Mouse (Mus musculus) gastrocnemius, postnatal 36 days (tissue): ENCODE results near the gene Psmb10. TPM values are rescaled to one million over a fixed set of nuclear protein-coding genes. Genes with fewer than 3 reads are reported as not detected.
"Not testable (repeated sequence)": the region's sequence is repeated elsewhere in the genome, so short reads cannot be mapped to it uniquely, and the experiment has no call there.

Source experiments
- DNase-seq, 2 experiments: peaks; one replicate each; pipeline ENCODE4 v3.0.0; 2022
- intact Hi-C: fragments of 180-260 bp; cut with DNase I; formaldehyde crosslinking; loops from one replicate; pipeline ENCODE4 v1.15.1; 2025
- long read RNA-seq, 2 experiments: library from polyadenylated mRNA; stranded (forward); transcript quantifications; one replicate each; pipeline ENCODE4 v2.0.0; 2021
- total RNA-seq, 2 experiments: library from RNA; stranded (reverse); gene quantifications; 2 replicates each; pipeline ENCODE4 v1.2.3; 2021

Gene Psmb10
- 10 to 100 TPM; 15.7 to 24.2 TPM for total RNA-seq
- long read RNA-seq, experiment 1, partial matches to known transcripts, result 2 of 12 reads
- long read RNA-seq, experiment 1, other reads (novel, unspliced or antisense), result 0 of 12 reads
- long read RNA-seq, experiment 2, transcript Psmb10-201 (8 exons, 1,311 nt), result major isoform, 13 of 27 reads
- long read RNA-seq, experiment 2, transcript Psmb10-207 (3 exons, 646 nt), result minor isoform, 7 of 27 reads
- long read RNA-seq, experiment 2, partial matches to known transcripts, result 1 of 27 reads
- long read RNA-seq, experiment 2, other reads (novel, unspliced or antisense), result 0 of 27 reads

GRCm38 (mm10) chr8:105938306-105938669 is at the start of gene Psmb10:
Gene Psmb10, minus strand, starts transcription at chr8:105938444.
- DNase-seq, result no peak
- intact Hi-C loops, result no loop called here

DNA sequence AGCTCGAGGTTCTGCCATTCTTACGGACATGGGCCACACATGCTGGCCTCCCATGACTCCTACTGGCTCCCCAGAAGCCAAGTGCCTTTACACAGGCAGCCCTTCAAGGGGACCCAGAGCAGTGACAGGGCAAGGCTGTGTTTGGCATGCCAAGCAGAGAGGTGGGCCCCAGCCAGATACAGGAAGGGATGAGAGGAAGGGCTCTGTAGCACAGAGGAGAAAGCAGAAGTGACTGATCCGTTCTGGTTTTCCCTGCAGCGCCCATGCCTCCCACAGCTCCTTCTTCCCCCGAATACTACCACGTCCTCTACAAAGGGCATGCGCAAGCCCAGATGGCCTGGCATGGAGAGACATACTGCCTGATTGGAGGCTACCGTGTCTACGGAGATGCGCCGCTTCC is 45.2 kb upstream of the Psmb10 start:
- intact Hi-C loops, DNase-seq: not testable (repeated sequence)

DNA sequence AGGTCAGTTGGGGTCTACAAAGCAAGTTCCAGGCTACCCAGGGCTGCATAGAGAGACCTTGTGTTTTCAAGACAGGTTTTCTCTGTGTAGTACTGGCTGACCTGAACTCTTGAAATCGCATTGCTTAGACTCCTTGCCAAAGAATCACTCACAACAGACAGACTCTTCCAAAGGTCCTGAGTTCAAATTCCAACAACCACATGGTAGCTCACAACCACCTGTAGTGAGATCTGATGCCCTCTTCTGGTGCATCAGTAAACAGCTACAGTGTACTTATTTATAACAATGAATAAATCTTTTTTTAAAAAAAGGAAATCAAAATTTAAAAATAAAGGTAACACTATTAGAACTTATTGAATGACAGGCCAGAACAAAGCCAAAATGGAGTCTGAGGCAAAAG is 42.9 kb upstream of the Psmb10 start:
- intact Hi-C loops, result no loop called here

DNA sequence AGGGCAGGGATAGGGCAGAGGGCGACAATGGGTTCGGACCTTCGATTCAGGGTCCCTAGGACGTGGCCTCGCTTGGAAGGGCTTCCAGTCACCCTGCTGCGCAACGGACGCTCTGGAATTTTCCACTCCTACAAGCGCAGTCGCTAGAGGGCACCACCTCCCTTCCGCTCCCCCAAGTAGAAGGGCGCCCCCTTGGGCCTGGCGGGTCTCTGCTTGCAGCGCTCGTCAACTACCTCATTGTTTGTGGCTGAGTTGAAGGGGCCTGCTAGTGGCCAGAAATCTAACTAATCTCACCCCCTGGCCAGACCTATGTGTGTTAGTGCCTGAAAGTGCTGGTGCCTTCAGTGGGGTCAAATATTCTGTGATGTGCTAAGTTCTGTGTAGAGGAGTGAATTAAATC is 41.1 kb upstream of the Psmb10 start, which contains the start of gene Dpep3:
TSS of gene Dpep3 (minus strand) at position 105 of the 400 bp plus-strand sequence.
- DNase-seq, result no peak
- intact Hi-C loops, result no loop called here

More for the DNA sequence above, 42.9 kb upstream of the Psmb10 start:
- DNase-seq, result no peak

DNA sequence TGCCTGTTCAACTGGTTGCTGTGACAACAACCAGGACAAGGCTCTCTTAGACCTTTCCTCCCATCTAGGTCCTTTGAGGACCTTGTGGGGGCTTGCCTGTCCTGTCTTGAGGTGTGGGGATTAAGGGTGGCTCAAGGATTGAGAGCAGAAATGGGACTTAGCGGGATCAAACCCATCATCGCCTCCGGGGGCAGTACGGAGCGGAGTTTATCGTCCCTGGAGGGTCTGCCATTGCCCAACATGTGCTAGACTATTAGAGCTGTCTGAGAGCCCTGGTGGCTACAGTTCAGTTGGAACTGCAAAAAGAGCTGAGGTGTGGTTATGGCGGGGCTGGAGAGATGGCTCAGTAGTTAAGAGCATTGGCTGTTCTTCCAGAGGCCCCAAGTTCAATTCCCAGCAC is 37.1 kb upstream of the Psmb10 start:
- intact Hi-C loops, result no loop called here
- no peak for DNase-seq

GRCm38 (mm10) chr8:105971019-105971720 is 32.9 kb upstream of the Psmb10 start:
- intact Hi-C loops, result no loop called here
- no peak for DNase-seq

DNA sequence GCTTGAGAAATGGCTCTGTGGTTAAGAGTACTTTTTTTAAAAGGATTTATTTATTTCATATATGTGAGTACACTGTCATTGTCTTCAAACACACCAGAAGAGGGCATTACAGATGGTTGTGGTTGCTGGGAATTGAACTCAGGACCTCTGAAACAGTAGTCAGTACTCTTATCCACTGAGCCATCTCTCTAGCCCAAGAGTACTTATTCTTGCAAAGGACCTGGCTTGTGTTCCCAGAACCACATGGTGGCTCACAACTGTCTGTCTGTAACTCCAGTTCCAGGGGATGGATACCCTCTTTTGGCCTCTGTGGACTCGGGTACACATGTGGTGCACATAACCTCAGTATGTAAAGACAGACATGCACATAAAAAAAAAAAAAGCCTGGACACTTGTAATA is 31.1 kb upstream of the Psmb10 start:
- intact Hi-C loops, result no loop called here
- no peak for DNase-seq

GRCm38 (mm10) chr8:105966692-105967311 is 28.6 kb upstream of the Psmb10 start:
- intact Hi-C loops, result no loop called here
- DNase-seq, result no peak

GRCm38 (mm10) chr8:105965905-105966341 is 27.7 kb upstream of the Psmb10 start, which contains the start of gene Slc12a4:
Gene Slc12a4, minus strand, starts transcription at chr8:105966097.
- intact Hi-C loops, result no loop called here
- DNase-seq, result peak; percentile 69 to 77

DNA sequence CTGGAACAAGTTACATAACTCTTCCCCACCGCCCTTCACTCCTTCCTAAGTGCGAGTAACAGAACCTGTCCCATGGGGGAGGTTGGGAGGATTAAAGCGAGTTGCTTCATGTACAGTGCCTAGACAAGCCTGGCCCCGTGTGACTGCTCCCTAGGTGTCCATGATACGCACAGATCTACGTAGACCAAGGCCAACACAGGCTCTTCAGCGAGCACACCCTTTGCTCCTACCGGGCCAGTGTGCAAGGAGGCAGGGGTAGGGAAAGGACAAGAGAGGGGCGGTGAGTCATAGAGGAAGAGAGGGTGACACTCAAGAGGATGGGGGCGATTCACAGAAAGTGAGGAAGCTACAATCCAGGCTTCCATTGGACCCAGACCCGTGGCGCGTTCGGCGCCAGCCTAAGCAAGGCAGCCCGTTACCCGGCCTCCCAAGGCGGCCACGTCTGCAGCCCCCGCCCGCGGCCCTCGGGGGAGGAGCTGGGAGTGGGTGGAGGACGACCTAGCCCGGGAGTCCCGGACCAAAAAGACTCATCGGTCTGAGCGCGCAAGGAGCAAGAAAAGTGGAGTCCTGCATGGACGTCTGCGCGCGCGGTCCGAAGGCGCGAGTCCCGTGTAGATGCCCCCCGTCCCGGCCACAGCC is 27.1 kb upstream of the Psmb10 start:
- intact Hi-C loops, result no loop called here
- DNase-seq, result peak; percentile 45 to 61

DNA sequence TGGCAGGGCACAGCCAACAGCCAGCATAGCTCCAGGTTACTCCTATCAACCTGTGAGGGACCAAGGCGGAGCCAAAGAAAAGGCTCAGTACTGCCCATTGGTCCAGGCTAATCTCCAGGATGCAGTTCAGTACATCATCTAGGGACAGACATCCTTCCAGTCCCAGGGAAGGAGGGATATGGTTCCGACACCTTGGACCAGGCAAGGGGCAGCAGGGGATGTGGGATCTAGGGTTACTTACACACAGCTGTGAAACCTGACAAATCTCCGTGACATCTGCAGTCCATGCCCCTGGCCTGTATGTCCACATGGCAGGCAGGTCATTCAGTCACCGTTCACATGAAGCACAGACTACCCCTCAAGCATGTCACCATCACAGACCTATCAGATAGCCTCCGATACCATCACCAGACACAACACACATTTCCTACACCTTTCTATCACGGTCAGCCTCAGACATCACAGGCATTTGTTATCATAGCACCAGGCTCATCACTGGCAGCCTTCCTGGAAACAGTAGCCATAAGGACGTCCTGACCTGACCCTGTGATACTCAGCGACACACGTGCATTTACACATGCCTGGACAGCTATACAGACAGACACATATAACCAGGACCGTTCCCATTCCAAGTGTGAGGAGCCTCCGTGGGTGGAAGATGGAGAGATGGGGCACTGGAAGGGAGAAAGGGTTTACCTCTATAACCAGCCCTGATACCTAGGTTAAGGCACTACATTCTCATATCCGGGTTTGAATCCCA is 26.4 kb upstream of the Psmb10 start:
- DNase-seq, result no peak
- intact Hi-C loops, result no loop called here

GRCm38 (mm10) chr8:105961536-105961935 is 23.3 kb upstream of the Psmb10 start:
- DNase-seq, result no peak
- intact Hi-C loops, result no loop called here

DNA sequence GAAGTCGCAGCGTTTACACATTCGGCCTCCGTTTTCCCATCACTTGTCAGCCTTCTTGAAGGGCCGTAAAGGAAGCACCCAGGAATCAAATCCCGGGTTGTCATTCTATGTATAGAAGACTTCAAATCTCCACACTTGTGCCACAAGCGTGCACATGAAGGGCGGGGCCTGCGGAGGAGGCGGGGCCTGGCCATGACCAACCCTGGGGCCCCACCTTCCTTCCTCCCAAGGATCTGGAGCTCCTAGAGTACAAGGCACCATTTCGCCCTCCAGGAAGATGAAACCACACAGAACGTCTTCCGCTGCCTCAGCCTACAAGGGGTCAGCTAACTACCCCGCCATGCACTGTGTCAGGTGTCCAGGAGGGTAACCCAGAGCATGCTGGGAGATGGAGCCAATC is 22.9 kb upstream of the Psmb10 start:
- no peak for DNase-seq
- intact Hi-C loops, result no loop called here

DNA sequence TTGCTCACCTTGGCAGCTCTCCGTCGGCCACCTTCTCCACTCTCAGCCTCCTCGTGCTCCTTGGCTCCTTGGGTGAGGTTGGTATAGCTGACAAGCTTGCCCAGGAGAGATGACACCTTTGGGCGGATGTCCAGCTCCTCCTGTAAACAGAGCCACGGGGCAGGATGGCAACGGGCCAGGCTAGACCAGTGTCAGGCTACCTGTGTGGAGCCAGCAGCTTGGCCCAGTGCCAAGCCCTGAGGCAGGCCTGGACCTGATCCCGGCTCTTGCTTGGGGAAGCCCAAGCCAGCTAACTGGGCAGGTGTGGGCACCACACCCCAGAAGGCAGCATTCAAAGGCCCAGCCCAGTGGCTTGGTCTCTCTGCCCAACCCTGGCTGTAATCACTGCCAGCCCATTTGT is 21.1 kb upstream of the Psmb10 start:
- peak; percentile 77 for DNase-seq
- intact Hi-C loops, result no loop called here

- DNase-seq, result no peak
- intact Hi-C loops, result no loop called here
These were observed 19.6 kb upstream of the Psmb10 start for GRCm38 (mm10) chr8:105957813-105958212.

DNA sequence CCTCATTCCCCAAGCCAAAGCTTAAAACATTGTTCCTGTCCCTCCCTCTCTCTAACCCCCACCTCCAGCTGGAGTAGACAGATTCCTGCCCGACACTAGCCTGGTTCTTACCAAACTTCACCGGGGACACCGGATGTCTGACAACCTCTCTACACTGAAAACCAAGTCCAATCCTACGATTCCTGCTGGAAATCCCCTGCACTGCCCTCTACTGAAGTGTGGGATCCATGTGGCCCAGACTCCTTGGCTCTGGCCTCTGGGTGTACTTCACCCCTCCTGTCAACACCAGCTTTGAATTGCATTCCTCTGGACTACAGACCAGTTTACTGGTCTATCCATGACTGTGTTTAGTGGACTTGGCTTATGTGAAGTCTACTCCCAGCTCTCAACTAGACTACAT is 18.3 kb upstream of the Psmb10 start:
- no peak for DNase-seq
- intact Hi-C loops, result no loop called here

- DNase-seq, result peak in 1 of 2 experiments; percentile 33
These were observed 12.9 kb upstream of the Psmb10 start for GRCm38 (mm10) chr8:105951057-105951659.

GRCm38 (mm10) chr8:105949350-105949749 is 11.1 kb upstream of the Psmb10 start:
- intact Hi-C loops, result no loop called here
- no peak for DNase-seq

More at GRCm38 (mm10) chr8:105951057-105951659, 12.9 kb upstream of the Psmb10 start:
- intact Hi-C loops, result no loop called here

DNA sequence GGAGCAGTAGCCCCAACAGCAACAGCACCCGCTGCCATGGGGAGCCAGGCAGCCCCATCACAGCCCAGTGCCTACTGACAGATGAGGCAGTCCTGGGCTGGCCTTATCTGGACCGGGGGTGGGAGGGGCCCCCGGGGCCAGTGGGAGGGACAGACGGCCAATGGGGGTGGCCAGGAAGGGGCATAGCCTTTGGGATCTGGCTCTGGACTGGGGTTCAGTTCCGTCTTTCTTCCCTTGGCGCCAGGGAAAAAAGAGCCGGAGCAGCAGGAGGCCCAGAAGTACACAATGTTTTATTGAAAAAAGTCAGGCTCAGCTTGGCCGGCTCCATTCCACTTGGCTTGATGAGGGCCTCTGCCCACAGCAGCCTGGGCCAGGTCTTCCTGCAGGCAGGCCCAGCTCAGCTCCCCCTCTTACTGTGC is 5.1 kb upstream of the Psmb10 start, which contains the start of gene Lcat:
TSS of gene Lcat (minus strand) at position 62 of the 419 bp plus-strand sequence.
- DNase-seq, result no peak

DNA sequence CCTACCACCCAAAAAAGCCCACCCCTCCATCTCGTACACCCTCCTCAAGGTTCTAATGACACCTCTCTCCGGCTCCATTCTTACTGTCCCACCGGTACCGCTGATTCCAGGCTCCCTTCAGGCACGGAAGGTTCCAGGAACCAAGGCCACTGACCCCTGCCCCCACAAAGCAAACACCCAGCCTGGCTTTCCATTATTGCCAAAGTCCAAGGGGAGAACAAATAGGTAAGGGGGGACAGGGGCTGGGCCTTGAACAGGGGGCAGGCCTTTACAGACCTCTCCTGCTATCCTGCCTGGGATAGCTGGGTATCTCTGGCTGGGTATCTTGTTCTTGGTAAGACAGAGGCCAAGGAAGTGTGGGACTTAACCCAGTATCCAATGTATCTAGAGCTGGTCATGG is 4.3 kb upstream of the Psmb10 start:
- no peak for DNase-seq
- intact Hi-C loops, result no loop called here

More for the DNA sequence above, 5.1 kb upstream of the Psmb10 start, which contains the start of gene Lcat:
- intact Hi-C loops, result no loop called here
